Mouse (Mus musculus) myocyte (in vitro differentiated cells): ENCODE data around the gene Rngtt.

Source experiments
- MAX ChIP-seq: IDR thresholded peaks from one replicate; pipeline ENCODE4 v1.6.1; 2011; ENCODE audit warnings: low read depth, mild to moderate bottlenecking, control low read depth
- MYOG ChIP-seq, 3 experiments: IDR thresholded peaks; one replicate each; pipeline ENCODE4 v1.6.1; 2011; ENCODE audit warnings: control low read depth in 2 of 3, low read depth in 2 of 3, mild to moderate bottlenecking in 2 of 3; ENCODE audit not compliant: insufficient read length in 2 of 3, control insufficient read depth in 1 of 3, insufficient read depth in 1 of 3
- POLR2A ChIP-seq: IDR thresholded peaks from one replicate; pipeline ENCODE4 v1.6.1; 2011; ENCODE audit warnings: low read depth, mild to moderate bottlenecking, control low read depth, moderate library complexity; ENCODE audit not compliant: insufficient read length
- TCF12 ChIP-seq: IDR thresholded peaks from one replicate; pipeline ENCODE4 v1.6.1; 2011; ENCODE audit warnings: mild to moderate bottlenecking, control low read depth; ENCODE audit not compliant: poor library complexity, insufficient read depth, severe bottlenecking

- no peak for TF ChIP-seq MAX
- TF ChIP-seq MYOG (IDR thresholded peaks at IDR 0.05; ENCODE audit: control insufficient read depth in 1 of 3, insufficient read depth in 1 of 3, insufficient read length in 2 of 3, low read depth in 2 of 3): no peak
- TF ChIP-seq POLR2A: no peak
- TF ChIP-seq TCF12: no peak
Observed at GRCm38 (mm10) chr4:33396222-33397176, 86.4 kb downstream of the Rngtt start.
